Comparison of ENCODE assay signal across 13 mouse cellular contexts in the genomic region with DNA sequence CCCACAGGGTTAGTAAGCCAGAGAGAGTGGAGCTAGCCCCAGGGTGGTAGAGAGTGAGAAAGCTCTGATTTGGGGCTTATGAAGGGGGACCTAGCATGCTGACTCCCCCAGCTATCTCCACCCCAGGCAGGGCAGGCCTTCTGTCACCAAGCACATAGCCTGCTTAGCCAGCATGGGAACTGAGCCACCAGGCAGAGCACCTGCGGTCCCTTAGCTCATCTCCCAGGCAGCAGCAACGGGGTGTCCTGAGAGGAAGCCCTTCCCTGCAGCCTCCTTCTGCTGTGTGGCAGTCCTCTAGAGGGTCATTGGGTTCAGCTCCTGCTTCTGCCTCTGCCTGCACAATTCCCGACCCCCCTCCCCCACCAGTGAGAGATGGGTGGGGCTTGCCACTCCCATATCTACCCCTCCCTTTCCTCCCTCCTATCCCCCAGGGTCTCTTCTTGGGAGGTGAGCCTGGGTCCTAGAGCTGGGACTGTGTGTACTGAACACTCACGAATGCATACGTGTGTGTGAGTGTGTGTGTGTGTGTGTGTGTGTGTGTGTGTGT. TPM values are rescaled to one million over a fixed set of nuclear protein-coding genes. Genes with fewer than 3 reads are reported as not detected.
DNase-seq lines count a peak whose midpoint lies in the region; ATAC-seq lines count a peak whose summit lies in the region.
"Had no signal": no experiment of that assay in that cellular context is flagged by ENCODE, and none has a peak within 500 bp of the region (broad histone marks: within the 10 kb centered on the region; RNA-seq: fewer than 3 reads in every experiment).

No protein-coding gene starts in this region.

- intact Hi-C loops in left cerebral cortex, postnatal 36 days (cut with DNase I), result no loop called here

- no peak overlapping the region for H3K27ac ChIP-seq in embryonic facial prominence, embryonic 13.5 days
- H3K27ac ChIP-seq: forebrain, embryonic 12.5 days; left cerebral cortex, adult 2 months had no signal

- no peak for ATAC-seq in embryonic facial prominence, embryonic 13.5 days (ENCODE audit: insufficient number of reproducible peaks, insufficient read depth, low FRiP score, low TSS enrichment, low read depth)

- H3K27me3 ChIP-seq in embryonic facial prominence, embryonic 13.5 days, result no peaks in the 10 kb centered on the region
- H3K27me3 ChIP-seq: forebrain, embryonic 12.5 days had no signal

- WGBS in embryonic facial prominence, embryonic 13.5 days, result 30% methylated on average over 5 of the region's 5 CpGs

- H3K4me1 ChIP-seq in embryonic facial prominence, embryonic 13.5 days, result peaks cover 48% of the 10 kb centered on the region

- H3K9me3 ChIP-seq in embryonic facial prominence, embryonic 13.5 days, result no peaks in the 10 kb centered on the region
- H3K9me3 ChIP-seq: forebrain, embryonic 12.5 days had no signal

- peak; percentile 24 for DNase-seq in embryo, embryonic 10.5 days (ENCODE audit: low spot score)
- DNase-seq in embryo, embryonic 11 days, result no peak
- peak; percentile 45 for DNase-seq in kidney, postnatal 14 days
- no peak for DNase-seq in kidney, adult 8-10 months
- DNase-seq in retina, embryonic 14.5 days (ENCODE audit: low spot score), result peak; percentile 38
- DNase-seq in left cerebral cortex, postnatal 36 days (ENCODE audit: low spot score in 2 of 2), result no peak
- no peak for DNase-seq in gastrocnemius, adult 8-10 months (ENCODE audit: low spot score in 2 of 2)
- DNase-seq: gastrocnemius, postnatal 25 days; heart, postnatal 10 days; kidney, postnatal 36 days had no signal

- H3K9ac ChIP-seq in embryonic facial prominence, embryonic 13.5 days, result peak overlapping the region; percentile 44; the same call in 1 of the 2 replicates
- H3K9ac ChIP-seq: forebrain, embryonic 12.5 days had no signal

- no peak overlapping the region for H3K4me2 ChIP-seq in embryonic facial prominence, embryonic 13.5 days
- H3K4me2 ChIP-seq: forebrain, embryonic 12.5 days had no signal

- no peak overlapping the region for H3K4me3 ChIP-seq in embryonic facial prominence, embryonic 13.5 days
- H3K4me3 ChIP-seq: forebrain, embryonic 12.5 days; left cerebral cortex, adult 2 months had no signal

- H3K36me3 ChIP-seq in embryonic facial prominence, embryonic 13.5 days, result no peaks in the 10 kb centered on the region
- H3K36me3 ChIP-seq: forebrain, embryonic 12.5 days had no signal

RNA-seq across cellular contexts. Expression of a gene that starts 32.4 kb away (rescaled TPM):
- polyA plus RNA-seq in embryonic facial prominence, embryonic 13.5 days (2015; fragmentation: Nextera tagmentation; extraction: Ambion mirVana), result 34.5 and 39.5 TPM in 2 replicates
- total RNA-seq in left cerebral cortex, postnatal 36 days (2021), result 10 to 100 TPM; 21.6 to 29.5 TPM
- total RNA-seq in gastrocnemius, adult 8-10 months (2022), result 10 to 100 TPM in 1 of 4 experiments, 1 to 10 TPM in 3; 9.0 to 14.3 (median 9.3) TPM

RNA-seq across cellular contexts. Expression of a gene that starts 47.4 kb away (rescaled TPM):
- polyA plus RNA-seq in embryonic facial prominence, embryonic 13.5 days (2015; fragmentation: Nextera tagmentation; extraction: Ambion mirVana), result 653 and 701 TPM in 2 replicates
- total RNA-seq in left cerebral cortex, postnatal 36 days (2021), result 100 to 1,000 TPM; 289 to 354 TPM
- total RNA-seq in gastrocnemius, adult 8-10 months (2022), result 100 to 1,000 TPM; 377 to 515 (median 422) TPM

RNA-seq across cellular contexts. Expression of a gene that starts 48.4 kb away (rescaled TPM):
- polyA plus RNA-seq in embryonic facial prominence, embryonic 13.5 days (2015; fragmentation: Nextera tagmentation; extraction: Ambion mirVana), result 3.2 and 3.3 TPM in 2 replicates
- 10 to 100 TPM; 28.7 to 30.2 TPM for total RNA-seq in left cerebral cortex, postnatal 36 days (2021)
- total RNA-seq in gastrocnemius, adult 8-10 months (2022), result 10 to 100 TPM; 24.7 to 28.3 (median 26.1) TPM

Comparison
In these comparisons a context has a peak if more than half of its experiments do, and no peak if none do; other contexts are left out.
1. DNase-seq: peak in embryo, embryonic 10.5 days (single experiment), kidney, postnatal 14 days (single experiment) and retina, embryonic 14.5 days (single experiment); none in embryo, embryonic 11 days (single experiment), kidney, adult 8-10 months (0 of 2), left cerebral cortex, postnatal 36 days (0 of 2) and gastrocnemius, adult 8-10 months (0 of 2).